Mouse (Mus musculus) ES-Bruce4 (cell line): ENCODE measurements around the gene Myo3b.

Experiments
- CTCF ChIP-seq: IDR thresholded peaks from one replicate; pipeline ENCODE4 v1.8.1; 2011; ENCODE audit warnings: low read depth, low read length
- EP300 ChIP-seq: IDR thresholded peaks from 2 replicates; pipeline ENCODE4 v1.6.1; 2011; ENCODE audit warnings: low read depth, low read length; ENCODE audit not compliant: insufficient read depth
- POLR2A ChIP-seq: IDR thresholded peaks from one replicate; pipeline ENCODE4 v1.8.1; 2011; ENCODE audit warnings: low read length; ENCODE audit not compliant: insufficient read depth

- TF ChIP-seq POLR2A (no peak), CTCF (no peak), EP300 (no peak)
Measured at GRCm38 (mm10) chr2:70166231-70166630, 127.3 kb downstream of the Myo3b start.
